Mouse (Mus musculus) retina, postnatal 7 days (tissue): ENCODE data around the gene Ahnak.
"Not testable (repeated sequence)": the region's sequence is repeated elsewhere in the genome, so short reads cannot be mapped to it uniquely, and the experiment has no call there.

Experiments
- DNase-seq: peaks from one replicate; pipeline ENCODE4 v3.0.0-alpha.2; 2012; ENCODE audit warnings: low read depth, low spot score

Ahnak gene

DNA sequence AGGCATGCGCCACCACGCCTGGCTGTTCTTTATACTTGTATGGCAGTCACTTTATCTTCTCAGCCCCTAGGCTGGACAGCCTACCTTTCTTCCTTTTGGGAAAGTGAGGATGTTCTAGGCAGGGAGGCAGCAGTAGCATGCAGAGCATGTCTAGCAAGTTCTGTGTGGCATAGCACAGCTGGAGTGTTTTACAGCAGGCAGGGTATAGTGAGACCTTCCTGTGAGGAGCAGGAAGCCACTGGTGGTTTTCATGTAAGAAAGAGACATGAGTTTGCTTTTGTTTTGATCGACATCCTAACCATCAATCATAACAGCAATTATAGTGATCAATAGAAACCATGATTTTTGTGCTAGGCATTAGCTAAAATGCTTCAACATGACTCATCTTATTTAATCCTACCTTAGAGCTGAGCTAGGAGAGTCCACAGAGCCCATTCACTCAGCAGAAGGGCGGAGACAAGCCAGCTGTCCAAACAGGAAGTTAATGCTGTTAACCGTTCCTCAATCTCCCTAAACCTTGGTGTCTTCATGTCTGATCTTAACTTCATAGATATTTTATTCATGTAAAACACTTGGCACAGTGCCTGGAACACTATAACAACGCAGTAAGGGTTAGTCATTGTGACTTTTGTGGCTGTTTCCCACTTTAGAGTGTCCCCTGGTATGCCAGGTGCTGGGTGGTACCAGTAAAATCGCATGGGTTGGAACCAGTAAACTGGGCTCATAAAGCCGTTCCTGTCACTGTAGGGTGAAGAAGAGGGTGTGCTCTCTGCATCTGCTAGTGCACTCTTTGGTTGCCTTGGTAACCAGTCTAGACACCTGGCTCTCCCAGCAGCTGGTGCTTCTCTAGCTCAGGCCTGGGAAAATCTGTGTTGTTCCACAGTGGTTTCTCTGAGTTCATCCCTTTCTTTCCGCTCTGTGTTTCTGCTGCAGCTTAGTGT, 76.8 kb downstream of the Ahnak start:
- DNase-seq = no peak

DNA sequence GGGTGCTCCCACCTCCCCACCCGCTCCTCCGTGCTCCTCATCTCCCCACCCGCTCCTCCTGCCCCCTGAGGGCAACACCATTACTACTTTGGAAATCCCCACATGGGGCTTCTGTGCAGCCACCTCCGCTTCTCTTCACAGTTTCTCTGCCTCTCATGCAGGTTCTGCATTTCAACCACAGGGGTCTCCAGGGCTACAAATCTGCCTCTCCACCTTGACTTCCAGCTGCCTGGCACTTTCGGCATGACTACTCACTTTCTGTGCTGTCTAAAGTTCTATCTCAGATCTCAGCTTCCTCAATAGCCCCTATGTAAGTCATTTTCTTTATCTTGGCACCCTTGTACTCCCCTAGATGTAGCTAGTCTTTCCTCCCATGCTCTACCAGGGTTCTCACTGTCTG, 78.2 kb downstream of the Ahnak start:
- DNase-seq = no peak

DNA sequence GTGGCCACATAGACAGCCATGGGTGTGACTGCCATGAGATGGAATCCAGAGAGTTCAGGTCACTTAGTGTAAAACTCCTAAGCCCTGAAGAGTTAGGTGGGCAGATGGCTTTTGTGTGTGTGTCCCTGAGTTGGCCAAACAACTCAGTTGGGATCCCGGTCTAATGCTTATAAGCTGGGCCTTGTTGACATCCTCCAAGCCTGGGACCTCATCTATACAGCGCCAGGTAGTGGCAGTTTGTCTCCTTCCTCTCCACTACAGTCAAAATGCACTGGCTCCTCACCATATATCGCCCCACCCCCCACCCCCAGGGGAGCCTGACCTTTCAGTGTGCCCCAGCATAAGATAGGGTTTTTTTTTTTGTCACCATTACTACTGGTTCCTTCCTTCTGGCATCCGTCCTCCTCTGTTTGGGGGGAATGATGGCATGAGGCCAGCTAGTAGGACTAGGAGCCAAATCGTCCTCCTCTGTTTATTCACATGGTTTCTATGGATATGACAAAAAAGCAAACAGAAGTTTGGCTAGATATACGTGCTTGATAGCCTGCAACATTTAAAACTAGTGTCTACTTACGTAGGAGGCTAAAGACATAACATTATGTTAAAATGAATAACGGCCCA, 80.7 kb downstream of the Ahnak start:
- DNase-seq = no peak

DNA sequence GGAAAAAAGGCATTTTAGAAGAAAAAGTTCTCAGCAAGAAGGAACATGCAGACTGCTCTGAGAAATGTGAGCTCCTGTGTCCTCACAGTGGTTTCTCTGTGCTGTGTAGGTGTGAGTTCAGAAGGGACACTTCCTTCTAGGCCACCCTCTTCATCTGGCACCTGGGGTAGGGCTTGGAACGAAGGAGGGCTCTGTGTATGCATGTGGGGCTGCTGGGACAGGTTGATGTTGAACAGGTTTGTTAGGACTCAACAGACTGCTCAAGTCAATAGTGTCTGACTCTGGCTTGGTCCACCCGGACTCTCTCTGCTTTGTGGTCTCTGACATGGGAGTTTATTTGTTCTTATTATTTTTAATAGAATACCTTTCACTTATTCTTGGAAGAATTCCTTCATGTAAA, 81.2 kb downstream of the Ahnak start:
- no peak for DNase-seq

GRCm38 (mm10) chr19:9071456-9072156, 82.5 kb downstream of the Ahnak start:
- DNase-seq = no peak

DNA sequence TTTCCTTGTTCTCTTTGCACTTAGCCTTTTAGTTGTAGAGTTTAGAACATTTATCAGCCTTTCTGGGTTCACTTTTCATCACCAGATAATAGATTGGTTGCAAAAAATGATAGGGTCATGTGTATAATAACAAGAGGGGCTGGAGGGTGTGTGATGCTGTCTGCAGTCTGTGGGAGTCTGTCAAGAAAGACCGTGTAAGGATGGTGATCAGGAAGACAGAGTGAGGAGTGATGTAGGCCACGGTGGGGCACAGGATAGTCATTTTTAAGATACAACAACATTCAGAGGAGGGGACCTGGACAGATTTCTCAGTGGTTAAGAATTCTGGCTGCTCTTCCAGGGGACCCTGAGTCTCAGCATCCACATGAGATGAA, 83.1 kb downstream of the Ahnak start:
- no peak for DNase-seq

DNA sequence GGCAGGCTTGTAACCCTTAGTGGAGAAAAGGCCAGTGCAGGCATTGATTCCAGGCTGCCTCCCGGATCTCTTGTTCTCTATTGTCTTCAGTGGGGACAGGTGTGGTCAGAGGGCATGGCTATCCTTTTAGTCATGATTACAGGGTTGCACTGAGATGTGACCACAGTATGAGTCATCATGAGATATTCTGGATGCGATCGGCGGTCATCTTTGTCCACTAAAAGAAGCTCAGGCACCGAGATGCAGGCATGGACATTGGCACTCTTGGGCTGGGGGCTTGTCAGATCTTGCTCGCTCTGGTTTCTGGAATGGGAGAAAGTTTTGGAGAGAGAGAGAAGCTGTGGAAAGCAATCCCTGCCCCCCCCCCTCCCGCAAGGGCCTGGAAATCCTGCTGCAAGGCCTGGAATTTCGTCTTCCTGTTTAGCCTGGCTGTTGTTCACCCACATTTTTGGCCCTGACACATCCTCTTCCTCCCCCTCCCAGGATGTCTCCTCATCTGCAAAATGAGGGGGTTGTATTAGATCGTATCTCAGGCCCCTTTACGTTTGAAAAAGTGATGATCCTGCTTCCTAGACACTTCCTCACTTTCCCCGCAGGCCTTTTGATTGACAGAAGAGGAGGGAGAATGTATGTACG, 84.8 kb downstream of the Ahnak start:
- no peak for DNase-seq

- DNase-seq = no peak
Measured at GRCm38 (mm10) chr19:9074424-9074823, 85.3 kb downstream of the Ahnak start.

DNA sequence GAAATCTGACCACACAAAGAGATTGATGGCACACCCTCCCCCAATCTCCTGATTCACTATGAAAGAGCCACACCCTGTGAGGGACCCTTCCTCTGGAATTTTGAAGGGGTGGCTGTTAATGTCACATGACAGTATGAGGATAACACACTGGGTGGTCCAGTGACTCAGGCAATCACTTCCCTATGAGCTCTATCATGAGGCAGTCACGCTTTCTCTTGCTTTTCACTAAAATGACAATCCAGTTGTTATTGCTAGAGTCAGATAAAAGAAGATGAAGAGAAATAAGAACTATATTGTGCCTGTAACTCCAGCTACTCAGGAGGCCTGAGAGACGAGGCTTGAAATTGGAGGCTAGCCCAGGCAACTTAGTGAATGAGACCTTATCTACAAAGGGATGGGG, 86.5 kb downstream of the Ahnak start:
- no peak for DNase-seq

DNA sequence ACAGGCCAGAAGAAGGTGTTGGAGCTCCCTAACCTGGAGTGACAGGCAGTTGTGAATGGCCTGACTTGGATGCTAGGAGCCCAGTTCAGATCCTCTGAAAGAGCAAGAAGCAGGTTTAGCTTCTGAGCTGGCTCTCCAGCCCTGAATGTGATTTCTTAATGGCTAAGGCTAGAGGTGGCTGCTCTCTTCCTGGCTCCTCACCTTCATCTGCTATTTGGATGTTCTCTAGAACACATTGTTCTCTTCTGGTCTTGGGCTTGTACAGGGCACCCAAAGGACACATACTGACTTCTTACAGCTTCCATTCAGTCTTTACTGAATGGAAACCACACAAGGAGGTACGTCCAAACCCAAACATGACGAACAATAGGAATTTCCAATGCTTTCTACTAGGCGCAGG, 87.0 kb downstream of the Ahnak start:
- no peak for DNase-seq

- DNase-seq = no peak
Measured at GRCm38 (mm10) chr19:9076982-9077660, 88.0 kb downstream of the Ahnak start.

DNA sequence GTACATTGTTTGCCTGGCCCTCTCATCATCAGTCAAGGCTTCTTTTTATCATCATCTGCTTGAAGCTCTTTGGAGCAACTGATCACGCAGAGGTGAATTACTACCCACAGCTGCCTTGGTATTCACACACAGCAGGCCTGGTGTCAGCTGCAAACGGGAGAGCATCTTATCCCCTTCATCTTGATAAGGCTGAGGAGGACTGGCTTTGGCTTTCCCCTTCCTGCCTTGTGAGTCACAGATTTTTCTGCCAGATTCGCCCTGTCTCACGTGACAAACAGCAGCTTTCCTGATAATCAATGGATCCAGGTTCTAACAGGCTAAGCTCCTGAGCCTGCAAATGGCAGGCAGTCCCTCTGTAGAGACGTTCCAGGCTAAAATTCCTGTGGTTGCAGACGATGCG, 90.8 kb downstream of the Ahnak start:
- DNase-seq = no peak

GRCm38 (mm10) chr19:9081311-9082190, 92.5 kb downstream of the Ahnak start:
- DNase-seq = no peak

GRCm38 (mm10) chr19:9082191-9083009, 93.3 kb downstream of the Ahnak start:
- DNase-seq = peak; percentile 66

GRCm38 (mm10) chr19:9083010-9083355, 93.9 kb downstream of the Ahnak start:
- DNase-seq = no peak

GRCm38 (mm10) chr19:9083892-9084291, 94.8 kb downstream of the Ahnak start:
- DNase-seq = not testable (repeated sequence)

- no peak for DNase-seq
Measured at GRCm38 (mm10) chr19:9087821-9088220, 98.7 kb downstream of the Ahnak start, which contains the start of gene Scgb1a1. TSS of gene Scgb1a1 (minus strand) at chr19:9087958.

- no peak for DNase-seq
Measured at GRCm38 (mm10) chr19:9090191-9090590, 101.1 kb downstream of the Ahnak start.

- no peak for DNase-seq
Measured at GRCm38 (mm10) chr19:9090709-9091108, 101.6 kb downstream of the Ahnak start.

GRCm38 (mm10) chr19:9095111-9095510, 106.0 kb downstream of the Ahnak start:
- no peak for DNase-seq
